Mouse (Mus musculus) kidney, adult 11 months (tissue): ENCODE results near the gene Alkbh2.

ENCODE experiments used
- DNase-seq: peaks from one replicate; pipeline ENCODE4 v3.0.0; 2022

Alkbh2 gene

DNA sequence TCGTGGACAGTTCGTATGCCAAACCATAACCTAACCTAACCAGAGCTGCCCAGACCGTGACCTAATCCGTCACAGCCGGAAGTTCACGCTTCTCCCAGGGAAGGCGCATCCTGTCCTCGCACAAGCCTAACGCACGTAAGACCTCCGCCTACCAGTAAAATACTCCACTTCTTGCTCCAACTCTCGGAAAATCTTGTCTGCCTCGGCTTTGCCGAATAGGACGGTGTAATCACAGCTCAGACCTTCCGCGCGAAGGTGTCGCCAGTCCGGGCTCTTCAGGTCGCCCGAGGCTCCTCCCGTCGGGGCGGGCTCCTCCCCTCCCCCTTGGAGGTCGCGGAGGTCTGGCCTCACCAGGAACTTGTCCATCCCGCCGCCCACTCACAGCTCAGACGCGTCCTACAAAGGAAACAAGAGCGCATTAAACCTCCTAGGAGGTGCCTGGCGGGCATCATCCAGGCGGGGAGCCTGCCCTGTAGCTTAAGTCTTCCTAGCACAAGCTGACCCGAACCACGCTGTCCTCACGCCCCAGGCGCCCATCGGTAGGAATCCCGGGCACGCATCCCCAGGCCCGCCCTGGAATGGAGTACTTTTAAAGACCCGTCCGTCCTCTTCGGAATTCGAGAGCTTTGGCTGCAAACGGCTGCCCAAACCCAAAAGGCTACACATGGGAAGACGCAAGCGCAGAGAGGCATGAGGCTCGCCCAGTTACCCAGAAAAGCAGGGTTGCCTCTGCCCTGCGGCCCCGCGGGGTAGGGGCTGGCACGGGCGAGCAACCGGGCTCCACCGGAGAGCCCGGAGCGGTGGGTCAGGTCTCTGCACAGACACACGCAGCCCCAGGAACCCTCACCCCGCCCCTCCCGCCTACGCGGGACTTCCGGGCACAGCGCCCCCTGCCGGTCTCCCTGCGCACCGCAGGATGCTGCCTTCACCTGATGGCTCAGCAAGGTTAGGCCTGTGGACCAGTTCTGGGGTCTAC, at the start of gene Alkbh2:
Alkbh2 (minus strand) TSS at position 845 of the 976 bp plus-strand sequence.
- DNase-seq, result peak; percentile 69

DNA sequence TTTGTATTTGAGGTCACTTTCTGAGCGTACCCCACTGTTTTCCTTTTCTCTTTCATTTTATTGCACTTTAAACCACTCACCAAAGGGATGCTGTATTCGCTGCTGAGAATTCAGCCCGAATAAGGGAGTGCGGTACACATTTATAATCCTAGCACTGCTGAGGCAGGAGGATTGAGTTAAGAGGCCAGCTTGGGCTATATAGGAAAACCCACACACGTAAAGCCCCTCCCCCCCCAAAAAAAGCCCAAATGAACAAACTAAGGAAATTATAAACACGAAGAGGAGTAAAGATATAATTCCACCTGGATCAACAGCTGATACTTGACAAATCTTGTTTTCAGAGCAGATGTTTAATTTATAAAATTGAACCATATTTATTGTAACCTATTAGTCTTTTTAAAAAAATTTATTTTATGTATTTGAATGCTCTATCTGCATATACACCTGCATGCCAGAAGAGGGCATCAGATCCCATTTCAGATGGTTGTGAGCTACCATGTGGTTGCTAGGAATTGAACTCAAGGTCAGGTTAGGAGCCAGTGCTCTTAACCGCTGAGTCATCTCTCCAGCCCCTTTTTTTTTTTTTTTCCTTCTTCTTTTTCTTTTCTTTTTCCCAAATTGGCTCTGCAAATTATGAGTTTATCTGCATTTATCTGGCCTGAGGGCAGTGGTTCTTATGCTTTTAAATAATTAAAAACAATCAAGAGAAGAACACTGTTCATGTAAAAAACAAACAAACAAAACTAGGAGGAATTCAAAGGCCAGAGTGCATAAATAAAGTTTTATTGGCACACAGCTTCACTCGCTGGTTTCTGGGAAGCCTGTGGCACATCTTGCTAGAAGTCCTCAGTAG, 48.8 kb upstream of the Alkbh2 start:
- DNase-seq, result no peak

DNA sequence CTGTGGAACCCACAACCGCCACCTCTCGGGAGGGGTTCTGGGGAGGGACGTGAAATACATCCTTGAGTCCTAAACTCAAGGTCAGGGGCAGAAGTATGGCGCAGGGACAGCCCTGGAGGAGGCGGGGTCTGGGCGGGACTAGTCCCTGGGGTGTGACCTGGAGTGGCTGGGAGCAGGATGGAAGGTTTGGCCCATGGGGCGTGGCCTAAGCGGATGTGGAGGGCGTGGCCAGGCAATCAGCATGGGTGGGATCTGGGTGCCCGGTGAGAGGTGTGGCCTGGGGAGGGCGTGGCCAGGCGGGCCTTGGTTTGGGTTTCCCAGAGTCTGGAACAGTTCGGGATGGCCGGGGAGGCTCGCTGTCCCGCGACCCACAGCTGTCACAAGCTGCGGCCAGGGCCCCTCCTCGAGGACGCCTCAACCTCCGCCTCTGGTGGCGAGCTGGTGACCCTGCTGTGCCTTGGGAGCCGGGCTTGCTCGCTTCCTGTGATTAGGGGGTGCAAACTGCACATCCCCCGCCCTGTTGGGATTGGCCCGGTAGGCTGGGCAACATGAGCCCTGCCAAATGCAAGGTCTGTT, 47.7 kb upstream of the Alkbh2 start:
- DNase-seq, result peak; percentile 97

DNA sequence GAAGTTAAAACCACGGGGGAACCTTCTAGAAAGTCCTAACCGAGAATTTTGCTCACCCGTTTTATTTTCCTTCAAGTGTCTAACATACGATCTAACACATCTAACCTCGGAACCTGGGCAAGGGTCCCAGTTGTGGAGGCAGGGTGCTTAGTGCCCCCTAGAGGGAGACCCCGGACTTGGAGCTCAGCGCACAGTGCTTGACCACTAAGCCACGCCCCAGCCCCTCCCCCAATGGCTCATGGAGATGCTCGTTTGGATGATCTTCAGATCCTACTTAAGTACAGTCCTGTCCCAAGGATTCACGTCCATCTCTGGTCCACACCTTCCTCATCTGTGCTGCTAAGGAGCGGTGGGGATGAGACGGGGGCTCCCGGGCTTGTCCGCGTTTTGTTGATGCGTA, 46.6 kb upstream of the Alkbh2 start:
- DNase-seq, result peak; percentile 43

DNA sequence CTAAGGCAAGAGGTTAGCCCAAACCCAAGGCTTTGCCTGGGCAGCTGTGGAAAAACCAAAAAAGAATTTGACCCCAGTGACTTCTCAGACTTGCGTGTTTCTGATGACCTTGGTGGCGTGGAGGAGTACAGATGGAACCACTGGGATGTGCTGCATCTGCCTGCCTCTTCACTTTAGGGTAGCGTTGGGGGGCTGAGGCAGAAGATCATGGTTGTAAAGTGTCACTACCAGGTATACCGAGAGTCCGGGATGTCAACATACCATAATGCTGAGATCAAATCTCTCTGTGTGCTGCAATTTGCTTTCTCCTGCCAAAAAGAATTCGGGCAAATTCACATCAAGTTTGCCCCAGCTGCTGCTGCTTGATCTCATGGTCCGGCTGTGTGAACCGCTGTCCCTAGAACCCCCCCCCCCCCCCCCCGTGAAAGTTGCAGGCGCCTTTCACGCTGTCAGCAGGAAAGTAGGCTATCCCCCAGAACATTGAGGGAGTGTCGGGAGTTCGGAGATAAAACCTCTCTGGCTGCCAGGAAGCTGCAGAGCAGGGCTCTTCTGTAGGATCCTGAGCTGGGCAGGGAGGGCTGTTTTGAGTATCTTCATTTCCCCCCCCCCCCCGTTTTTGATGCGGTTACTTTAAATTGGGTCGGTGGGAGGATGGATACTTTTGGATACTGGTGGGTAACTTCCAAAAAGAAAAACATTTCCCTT, 46.0 kb upstream of the Alkbh2 start:
- DNase-seq, result no peak

DNA sequence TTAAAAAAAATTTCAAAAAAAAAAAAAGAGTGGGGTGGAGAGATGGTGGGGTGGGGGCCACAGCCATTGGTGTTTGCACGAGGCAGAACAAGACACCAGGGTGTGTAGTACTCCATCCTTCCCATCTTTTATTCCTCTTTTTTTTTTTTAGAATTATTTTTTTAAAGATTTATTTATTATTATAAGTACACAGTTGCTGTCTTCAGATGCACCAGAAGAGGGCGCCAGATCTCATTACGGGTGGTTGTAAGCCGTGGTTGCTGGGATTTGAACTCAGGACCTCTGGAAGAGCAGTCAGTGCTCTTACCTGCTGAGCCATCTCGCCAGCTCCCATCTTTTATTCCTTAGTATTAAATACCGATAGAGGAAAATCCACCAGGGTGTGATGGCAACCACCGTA, 45.4 kb upstream of the Alkbh2 start:
- DNase-seq, result no peak

DNA sequence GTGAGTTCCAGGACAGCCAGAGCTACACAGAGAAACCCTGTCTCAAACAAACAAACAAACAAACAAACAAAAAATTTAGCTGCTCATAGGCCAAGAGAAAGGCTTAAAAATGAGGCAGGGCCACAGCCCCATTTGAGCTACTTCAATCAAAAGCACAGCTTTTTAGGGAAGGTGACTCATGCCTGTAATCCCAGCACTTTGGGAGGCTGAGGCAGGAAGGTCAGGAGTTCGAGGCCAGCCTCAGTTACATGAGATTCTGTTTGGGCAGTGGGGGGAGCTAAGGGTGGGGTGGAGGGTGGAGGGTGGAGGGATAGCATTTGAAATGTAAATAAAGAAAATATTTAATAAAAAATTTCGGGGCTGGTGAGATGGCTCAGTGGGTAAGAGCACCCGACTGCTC, 44.9 kb upstream of the Alkbh2 start:
- no peak for DNase-seq

DNA sequence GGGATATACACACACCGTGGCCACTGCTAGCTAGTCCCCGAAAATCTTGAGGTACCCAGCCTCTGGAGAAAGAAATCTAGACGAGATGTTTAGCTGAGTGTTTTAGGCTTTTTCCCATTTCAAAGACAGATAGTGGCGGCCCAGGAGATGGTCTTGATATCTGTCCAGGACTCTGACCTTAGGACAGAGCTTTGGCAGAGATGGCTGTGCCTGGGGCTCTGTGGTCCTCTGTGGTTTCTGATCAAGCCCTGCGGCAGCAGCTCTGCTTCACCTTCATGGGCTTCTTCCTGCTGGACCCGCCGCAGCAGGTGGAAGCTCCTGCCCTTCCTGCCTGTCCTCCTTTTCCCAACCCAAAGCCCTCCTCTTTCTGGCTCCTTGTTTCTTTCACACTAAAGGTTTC, 42.3 kb upstream of the Alkbh2 start:
- no peak for DNase-seq

DNA sequence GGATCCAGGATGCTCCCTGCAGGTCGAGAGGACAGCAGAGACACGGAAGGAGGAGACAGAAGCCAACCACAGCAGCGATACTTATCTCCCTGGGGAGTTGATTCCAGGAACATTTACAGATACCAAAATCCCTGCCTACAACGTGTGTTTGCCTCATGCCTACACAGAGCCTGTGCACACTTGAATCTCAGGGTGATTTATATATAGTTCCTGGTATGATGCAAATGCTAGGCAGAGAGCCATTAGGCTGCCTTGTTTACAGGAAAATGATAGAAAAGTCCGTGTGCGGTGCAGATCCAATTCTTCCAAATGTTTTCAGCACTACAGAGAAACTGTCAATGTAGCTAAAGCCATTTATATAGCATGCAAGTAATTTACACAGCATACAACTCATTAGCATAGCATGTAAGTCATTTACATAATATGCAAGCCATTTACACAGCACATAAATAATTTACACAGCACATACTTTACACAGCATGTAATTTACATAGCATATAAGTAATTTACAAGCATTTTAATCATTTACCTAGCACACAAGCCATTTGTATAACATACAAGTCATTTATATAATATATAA, 35.2 kb upstream of the Alkbh2 start:
- no peak for DNase-seq

DNA sequence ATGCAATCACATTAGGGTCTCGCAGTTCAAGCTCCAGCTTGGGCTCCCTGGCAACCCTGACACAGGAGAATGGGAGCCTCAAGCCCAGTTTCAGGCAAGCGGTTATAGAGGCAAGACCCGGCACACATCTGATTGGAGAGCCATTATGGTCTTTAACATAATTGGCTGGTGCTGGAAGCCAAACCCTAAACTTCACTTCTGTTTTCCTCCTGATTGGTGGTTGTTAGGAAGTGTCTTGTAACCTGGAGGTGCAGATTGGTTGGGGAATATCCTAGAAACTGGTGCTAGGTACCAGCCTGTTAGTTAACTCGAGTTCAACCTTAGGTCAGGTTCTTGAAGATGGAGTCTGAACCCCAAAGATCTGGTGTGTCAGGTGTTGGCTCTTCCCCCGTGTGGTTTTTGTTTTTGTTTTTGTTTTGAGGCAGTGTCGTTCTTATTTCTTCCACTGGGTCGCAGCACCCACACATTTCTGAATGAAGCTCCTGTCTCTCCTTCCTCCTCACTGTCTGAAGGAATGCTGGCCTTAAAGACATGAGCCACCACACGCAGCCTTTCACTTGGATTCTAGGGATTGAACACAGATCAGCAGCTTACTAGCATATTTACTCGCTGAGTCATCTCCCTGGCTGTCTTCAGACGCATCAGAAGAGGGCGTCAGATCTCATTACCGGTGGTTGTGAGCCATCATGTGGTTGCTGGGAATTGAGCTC, 34.2 kb upstream of the Alkbh2 start:
- no peak for DNase-seq

DNA sequence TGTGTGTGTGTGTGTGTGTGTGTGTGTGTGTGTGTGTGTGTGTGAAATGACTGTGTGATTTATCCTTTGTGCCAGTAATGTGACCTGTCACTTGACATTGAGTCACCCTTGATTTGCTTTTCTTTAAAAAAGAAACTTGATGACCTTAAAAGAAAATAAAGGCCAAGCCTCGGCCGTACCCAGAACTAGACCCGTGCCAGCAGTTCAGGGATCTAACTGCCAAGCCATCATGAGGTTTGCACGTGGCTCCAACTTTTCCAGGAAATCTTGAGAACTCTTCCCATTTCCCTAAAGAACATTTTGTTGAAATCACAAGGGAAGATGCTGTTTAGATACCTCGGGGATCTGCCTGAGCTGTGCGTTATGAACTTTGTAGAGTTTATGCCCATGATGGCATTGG, 33.4 kb upstream of the Alkbh2 start:
- no peak for DNase-seq

DNA sequence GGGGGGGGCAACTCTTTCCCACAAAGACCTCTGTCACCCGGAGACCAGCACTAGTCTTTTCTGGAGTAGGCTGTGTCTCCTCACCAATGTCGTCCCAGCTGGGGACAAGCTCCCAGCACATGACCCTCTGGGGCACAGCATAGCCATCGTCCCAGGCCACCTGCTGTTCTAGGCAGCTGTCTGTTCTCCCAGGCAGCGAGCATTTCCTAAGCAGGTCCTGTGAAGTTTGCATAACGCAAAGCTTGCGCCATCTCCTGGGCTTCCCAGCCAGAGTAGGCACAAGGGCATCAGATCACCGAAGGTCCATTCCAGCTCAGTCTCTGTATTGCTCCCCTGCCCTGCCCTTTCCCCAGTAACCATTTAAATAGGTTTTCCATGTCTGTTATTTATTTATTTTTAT, 29.2 kb upstream of the Alkbh2 start:
- DNase-seq, result no peak

DNA sequence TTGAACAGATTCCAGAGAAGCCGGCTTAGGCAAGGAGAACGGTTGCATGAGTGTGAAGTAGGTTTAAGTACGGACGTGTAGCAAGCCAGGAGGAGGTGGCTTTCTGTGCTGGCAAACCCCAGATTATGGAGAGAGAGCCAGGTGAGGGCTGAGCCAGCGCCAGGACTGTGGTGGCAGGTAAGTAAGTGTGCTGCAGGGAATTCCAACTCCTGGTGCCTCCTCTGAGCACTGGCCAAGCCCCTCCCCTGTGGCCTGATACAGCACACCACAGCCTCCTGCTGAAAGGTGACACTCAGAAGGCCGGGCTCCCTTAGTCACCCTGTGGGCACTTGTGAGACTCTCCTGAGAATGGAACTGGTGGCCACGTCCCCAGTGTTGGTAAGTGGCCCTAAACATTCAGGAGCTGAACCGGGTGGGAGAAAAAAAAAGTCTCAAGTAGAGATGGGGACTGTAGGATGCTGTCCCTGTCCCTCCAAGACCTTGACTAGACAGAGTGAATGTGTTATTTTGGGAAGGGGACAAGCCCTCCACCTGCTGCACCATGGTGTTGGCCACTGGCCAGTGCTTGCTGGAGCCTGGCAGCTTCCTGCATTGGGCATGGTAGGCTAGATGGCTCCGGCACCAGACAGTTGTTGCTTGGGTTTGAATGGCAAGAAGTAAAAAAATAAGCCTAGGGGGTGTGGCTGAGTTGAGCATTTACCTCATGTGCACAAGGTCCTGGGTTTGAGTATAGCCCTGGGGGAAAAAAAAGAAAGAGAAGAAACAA, 27.3 kb upstream of the Alkbh2 start:
- DNase-seq, result peak; percentile 82

DNA sequence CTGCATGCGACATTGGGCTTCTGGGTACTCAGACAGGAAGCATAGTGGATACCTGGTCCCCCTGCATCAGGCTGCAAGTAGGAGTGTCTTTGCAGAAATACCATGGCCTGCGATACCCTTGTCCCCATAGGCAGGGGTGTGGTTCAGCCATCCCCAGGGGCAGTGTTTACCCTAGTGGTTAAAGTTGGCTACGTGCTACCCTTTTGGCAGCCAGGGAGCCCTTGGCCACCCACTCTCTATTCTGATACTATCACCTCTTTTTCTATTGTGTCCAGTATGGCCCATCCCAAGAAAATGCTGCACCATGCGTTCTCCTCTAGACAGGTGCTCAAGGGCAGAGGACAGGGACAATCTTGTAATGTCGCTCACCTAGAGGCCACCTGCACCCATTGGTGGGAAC, 26.7 kb upstream of the Alkbh2 start:
- no peak for DNase-seq

DNA sequence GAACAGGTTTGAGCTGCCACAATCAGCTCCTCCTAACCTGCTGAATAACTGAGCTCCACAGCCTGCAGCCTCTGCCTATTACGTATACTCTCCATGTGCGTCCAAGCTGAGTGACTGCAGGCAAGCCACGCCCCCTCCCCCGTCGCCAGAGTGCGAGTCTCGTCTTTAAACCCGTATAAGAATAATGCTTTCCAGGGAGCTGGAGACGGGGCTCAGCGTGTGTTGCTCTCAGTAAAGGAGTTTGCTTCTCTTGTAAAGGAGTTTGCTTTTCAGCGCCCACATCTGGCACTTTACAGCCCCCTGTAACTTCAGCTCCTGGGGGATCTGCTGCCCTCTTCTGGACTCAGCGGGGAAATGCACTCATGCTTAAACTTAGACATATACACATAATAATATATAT, 25.5 kb upstream of the Alkbh2 start:
- DNase-seq, result peak; percentile 52

DNA sequence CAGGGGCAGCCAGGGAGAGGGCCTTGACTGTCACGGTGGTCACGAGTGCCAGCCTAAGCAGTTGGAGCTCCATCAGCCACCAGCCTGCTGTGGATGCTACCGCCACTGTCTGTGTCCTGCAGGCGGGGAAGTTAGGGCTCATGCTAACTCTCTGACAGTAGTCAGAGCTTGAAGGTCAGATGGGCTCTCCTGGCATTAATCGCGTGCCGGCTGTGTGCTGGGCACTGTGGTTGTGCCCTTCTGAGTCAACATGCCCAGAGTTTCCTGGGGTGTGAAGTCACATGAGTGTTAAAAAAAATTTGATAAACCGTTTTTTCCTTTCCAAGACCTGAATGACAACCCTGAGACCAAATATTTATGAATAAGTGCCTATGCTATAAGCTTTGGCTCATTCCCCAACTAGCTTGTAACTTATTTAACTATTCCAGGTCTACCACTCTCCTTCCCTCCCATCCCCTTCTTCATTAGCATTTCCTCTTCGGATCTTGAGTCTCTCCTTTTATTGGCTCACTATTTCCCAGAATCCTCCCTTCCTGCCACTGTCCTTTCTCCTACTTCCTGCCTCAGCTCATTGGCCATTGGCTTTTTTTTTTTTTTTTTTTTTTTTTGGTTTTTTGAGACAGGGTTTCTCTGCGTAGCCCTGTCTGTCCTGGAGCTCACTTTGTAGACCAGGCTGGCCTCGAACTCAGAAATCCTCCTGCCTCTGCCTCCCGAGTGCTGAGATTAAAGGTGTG, 24.5 kb upstream of the Alkbh2 start:
- peak; percentile 48 for DNase-seq

DNA sequence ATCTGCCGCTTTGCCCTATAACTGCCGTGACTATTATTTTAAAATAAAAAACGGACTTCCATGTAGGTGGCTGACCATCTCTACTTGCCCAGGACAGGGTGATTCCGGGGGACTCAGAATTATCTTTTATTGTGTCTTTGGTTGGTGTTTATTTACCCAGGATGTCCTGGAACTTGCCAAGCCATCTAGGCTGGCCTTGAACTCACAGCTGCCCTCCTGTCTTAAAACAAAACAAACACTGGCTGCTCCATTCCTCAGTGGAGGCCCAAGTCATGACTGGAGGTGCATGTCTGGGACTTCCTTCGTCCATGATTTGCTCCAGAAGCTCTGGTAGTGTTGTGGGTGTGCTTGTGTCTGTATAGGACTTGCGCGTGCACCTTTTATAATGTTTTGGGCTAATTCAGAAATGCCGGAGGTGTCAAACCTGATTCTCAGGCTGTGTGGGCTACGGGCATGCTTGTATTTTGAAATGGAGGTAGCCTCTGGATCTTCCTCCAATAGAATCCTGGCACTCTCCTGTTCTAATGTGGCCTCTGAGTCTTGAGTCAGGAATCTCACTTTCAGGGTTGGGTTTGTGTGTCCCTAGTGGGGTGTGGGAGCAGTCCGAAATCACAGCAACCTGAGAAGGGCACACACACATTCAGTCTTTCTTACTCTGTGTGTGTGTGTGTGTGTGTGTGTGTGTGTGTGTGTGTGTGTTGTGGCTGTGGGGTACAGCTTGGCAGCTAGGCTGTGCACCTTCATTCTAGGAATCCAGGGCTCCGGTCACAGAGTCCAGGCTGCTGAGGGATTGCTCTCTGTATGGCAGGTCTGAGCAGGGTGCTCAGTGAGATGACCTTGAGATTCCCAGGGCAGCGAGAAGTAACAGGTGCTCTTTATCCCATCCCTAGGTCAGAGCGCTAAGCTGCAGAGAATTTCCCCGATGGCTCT, 19.3 kb upstream of the Alkbh2 start:
- no peak for DNase-seq

DNA sequence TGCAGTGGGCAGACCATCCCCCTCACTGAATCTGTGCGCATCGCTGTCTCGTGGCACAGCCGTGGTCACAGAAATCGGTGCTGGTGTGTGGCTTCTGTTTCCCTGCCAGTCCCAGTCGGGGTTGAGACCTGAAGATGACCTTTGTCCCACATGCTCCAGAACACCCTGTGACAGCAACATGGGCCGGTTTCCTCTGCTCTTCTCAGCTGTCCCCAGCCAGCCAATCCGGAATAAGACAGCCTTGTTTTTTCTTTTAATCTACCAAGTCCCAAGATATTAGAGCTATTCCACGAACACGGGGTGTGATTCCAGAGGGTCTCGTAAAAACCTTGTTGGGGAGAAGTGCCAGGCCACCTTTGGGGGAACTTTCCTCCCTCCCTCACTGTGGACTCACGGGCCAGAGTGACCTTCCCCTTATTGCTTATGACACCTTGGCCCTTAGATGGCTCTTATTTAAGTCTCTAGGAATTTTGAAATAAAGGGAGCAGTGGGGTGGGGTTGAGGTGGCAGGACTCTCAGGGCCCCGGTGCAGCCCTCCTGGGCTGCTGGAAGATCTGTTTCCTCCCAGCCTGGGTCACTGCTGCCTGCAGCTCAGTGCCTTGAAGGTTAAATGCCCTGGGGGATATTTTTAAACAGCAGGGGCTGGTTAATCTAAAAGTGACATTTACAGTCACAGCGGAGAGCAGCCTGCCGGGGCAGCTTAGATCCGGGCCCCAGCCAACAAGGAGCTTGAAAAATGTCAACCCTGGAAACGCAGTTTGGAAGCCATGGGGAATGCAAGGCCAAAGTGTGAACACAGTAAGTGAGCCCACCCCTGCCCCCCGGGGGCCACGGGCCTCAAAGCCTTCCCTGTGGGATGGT, 18.2 kb upstream of the Alkbh2 start, which contains the start of gene Acacb:
Acacb (plus strand) TSS at position 508 of the 861 bp plus-strand sequence.
- DNase-seq, result peak; percentile 56
